Mouse (Mus musculus) T-cell, adult 66 days (primary cell): ENCODE measurements around the gene Klhl11. TPM values are rescaled to one million over a fixed set of nuclear protein-coding genes. Genes with fewer than 3 reads are reported as not detected.

Experiments
- total RNA-seq, 2 experiments: library from RNA; stranded (reverse); gene quantifications; 3 replicates in 1 of 2; 4 replicates in 1 of 2; pipeline ENCODE4 v1.2.4; 2023

The Klhl11 gene
- 10 to 100 TPM; 22.5 to 35.4 TPM for total RNA-seq

DNA sequence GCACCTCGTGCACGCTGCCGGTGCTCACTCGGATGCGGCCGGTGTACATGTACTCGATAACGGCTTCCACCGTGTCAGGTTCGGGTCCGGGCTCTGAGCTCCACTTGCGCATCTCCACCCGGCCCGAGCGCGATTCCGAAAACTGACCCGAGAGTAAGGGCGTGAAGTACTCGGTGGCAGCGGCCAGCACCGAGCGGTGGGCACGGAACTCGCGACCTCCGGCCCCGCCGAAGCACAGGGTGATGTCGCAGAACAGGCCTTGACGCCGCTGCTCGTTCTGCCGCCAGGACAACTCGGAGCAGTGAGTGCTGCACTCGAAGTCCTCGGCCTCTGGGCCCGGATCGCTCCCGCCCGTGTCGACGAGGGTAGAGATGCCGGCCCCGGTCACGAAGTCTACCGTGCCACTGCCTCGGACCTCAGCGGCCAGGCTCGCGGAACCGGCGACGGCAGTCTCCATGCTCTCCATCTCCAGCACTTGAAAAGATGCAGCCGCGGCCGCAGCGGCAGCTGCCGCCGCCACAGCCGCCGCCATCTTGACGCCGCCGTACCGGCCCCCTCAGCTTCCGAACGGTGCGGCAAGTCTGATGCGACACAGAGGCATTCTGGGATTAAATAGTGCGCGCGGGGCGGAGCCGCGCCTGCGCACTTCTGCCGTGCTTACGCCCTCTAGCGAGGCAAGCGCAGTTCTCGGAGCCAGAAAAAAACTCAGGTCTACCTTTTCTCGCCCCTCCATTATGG, at the start of gene Klhl11:
Gene Klhl11, minus strand, starts transcription at position 545 of the 738 bp plus-strand sequence.

DNA sequence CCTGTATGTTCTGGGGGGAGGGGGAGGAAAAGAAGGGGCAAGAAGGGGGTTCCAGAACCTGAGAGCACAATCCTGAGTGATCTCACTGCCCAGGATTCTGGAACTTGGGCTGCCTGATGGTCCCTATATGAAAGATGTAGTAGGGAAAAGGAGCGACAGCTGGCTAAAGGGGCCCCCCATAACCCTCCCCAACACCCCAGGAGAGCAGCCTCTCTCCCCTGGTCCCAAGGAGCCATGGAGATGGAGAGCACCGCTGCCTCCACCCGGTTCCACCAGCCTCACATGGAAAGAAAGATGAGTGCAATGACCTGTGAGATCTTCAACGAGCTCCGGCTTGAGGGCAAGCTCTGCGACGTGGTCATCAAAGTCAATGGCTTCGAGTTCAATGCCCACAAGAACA, 30.7 kb downstream of the Klhl11 start, which contains the start of the genes Nt5c3b and Klhl10:
Gene Nt5c3b, minus strand, starts transcription at position 12 of the 400 bp plus-strand sequence.
Gene Klhl10, plus strand, starts transcription at position 121 of the 400 bp plus-strand sequence.

DNA sequence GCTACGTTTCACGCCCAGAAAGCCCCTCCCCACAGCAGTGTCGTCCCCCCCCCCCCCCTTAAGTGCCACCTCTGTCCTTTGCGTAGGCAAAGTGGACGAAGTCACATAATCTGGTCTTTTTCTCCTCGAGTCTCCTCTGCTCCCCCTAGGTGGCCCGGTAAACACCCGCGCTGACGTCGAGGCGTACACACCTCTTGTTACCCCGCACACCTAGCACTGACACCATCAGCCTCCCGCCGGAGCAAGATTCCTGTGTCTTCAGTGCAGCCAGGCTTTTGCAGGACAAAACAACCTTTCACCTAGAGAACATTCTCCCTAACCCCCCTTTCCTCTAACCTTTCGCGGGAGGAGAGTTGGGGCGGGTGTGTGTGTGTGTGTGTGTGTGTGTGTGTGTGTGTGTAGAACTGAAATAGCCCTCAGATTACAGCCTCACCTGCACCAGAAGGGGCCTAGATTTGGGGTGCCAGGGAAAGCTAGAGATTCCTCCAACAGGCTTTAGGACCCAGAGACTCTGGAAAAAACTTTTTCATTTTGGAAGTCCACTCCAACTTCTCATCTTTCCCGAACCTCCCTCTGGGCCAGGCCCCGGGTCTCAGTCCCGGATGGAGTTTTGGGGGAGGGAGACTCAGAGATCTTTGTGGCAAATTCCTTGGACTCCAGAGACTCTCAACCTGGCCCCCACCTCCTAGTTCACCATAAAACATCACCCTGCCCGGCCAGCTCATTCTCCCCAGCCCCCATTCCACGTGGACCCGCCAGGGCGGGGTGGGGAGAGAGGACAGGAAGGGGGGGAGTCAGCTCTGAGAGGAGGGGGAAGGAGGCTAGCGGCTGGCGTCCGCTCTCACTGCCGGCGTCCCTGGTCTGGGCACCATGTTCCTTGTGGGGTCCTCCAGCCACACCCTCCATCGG, 57.4 kb downstream of the Klhl11 start, which contains the start of gene Fkbp10:
Gene Fkbp10, plus strand, starts transcription at position 784 of the 909 bp plus-strand sequence.

DNA sequence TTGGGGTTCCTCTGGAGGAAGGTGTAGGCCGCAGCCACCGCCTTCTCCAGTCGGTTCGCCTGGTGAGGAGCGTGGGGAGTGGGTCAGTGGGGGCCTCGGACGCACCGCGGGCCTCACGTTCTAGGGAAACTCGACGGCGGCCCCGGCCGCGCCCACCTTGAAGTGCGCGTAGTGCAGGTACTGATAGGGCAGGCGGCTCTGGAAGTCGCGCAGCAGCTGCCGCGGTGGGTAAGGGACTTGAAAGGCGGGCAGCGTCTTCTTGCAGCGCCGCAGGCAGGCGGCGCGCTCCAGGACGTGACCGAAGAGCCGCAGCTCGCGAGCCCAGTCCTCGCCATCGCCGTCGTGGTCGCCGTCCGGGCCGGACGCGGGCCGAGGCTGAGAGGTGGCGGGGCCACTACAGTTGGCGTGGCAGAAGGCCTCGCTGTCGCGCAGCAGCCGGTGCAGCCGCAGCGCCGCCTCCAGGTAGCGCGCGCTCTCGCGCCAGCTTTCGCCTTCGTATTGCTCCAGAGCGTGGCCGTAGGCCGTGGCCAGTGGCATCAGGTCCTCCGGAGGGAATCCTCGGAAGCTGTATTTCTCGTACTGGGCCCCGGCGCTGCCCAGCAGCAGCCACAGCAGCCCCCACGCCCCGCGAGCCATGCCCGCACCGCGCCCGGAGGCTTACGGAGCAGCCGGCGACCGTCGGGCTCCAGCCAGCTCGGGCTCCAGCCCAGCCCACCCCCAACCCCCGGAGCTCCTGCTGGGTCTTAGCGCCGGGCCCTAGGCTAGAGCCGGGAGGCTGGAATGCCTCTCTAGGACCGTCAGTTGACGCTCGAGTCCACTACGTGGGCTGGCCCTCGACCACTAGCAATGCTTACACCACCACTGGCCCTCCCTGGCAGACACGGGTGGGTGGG, 58.3 kb downstream of the Klhl11 start, which contains the start of gene P3h4:
Gene P3h4, minus strand, starts transcription at position 816 of the 893 bp plus-strand sequence.

Other genes with a start within 250 kb of the Klhl11 start
- gene Krt16, start 223.8 kb downstream of the Klhl11 start, total RNA-seq: not detected
- not detected for gene Krt17, start 211.7 kb downstream of the Klhl11 start, total RNA-seq
- gene Krt42, start 202.9 kb downstream of the Klhl11 start, total RNA-seq: not detected
- 1,000 to 10,000 TPM; 2,152 to 2,177 TPM for gene Eif1, start 152.9 kb downstream of the Klhl11 start, total RNA-seq
- not detected for gene Gast, start 138.3 kb downstream of the Klhl11 start, total RNA-seq
- under 1 TPM; 0.44 to 0.92 TPM for gene Hap1, start 116.6 kb downstream of the Klhl11 start, total RNA-seq
- gene Jup, start 75.0 kb downstream of the Klhl11 start, total RNA-seq: 10 to 100 TPM in 1 of 2 experiments, 1 to 10 TPM in 1; 8.0 to 10.7 TPM
- gene P3h4, start 57.9 kb downstream of the Klhl11 start, total RNA-seq: under 1 TPM; 0.50 to 0.73 TPM
- not detected for gene Fkbp10, start 57.0 kb downstream of the Klhl11 start, total RNA-seq
- gene Nt5c3b, start 30.9 kb downstream of the Klhl11 start, total RNA-seq: 100 to 1,000 TPM; 119 to 122 TPM
- gene Klhl10, start 30.8 kb downstream of the Klhl11 start, total RNA-seq: 1 to 10 TPM; 2.2 to 2.5 TPM
- 100 to 1,000 TPM; 146 to 160 TPM for gene Acly, start 55.3 kb upstream of the Klhl11 start, total RNA-seq
- not detected for gene Ttc25, start 72.9 kb upstream of the Klhl11 start, total RNA-seq
- 100 to 1,000 TPM; 124 to 136 TPM for gene Cnp, start 102.2 kb upstream of the Klhl11 start, total RNA-seq
- 10 to 100 TPM; 18.6 to 23.3 TPM for gene Nkiras2, start 146.5 kb upstream of the Klhl11 start, total RNA-seq
- gene Dnajc7, start 147.4 kb upstream of the Klhl11 start, total RNA-seq: 100 to 1,000 TPM; 398 to 430 TPM
- not detected for gene Zfp385c, start 219.7 kb upstream of the Klhl11 start, total RNA-seq
- gene Dhx58, start 231.5 kb upstream of the Klhl11 start, total RNA-seq: 10 to 100 TPM; 12.2 to 15.1 TPM
- gene Kat2a, start 239.7 kb upstream of the Klhl11 start, total RNA-seq: 10 to 100 TPM; 44.5 to 49.7 TPM
- not detected for gene Hspb9, start 241.1 kb upstream of the Klhl11 start, total RNA-seq